Mouse (Mus musculus) forebrain, embryonic 16.5 days (tissue): ENCODE data around the gene Prepl. TPM values are rescaled to one million over a fixed set of nuclear protein-coding genes. Genes with fewer than 3 reads are reported as not detected.
A peak's percentile ranks its signal among the peaks of the same experiment; 100 is the strongest.

Experiments
- ATAC-seq: fragments of 200-750 bp; cut with Nextera tagmentation; 2 replicates; pipeline ENCODE4 v1.8.0; 2017; ENCODE audit warnings: mild to moderate bottlenecking, moderate library complexity
- H3K27ac ChIP-seq: fragments of 300-500 bp; sonication (generic); 2 replicates; pipeline ENCODE4 v1.5.1; 2014; ENCODE audit warnings: low read length, control low read depth
- H3K27me3 ChIP-seq: fragments of 300-500 bp; sonication (generic); replicated peaks from 2 replicates; pipeline ENCODE4 v1.6.1; 2014; ENCODE audit warnings: low read length; ENCODE audit not compliant: control insufficient read depth, insufficient read depth
- H3K36me3 ChIP-seq: fragments of 300-500 bp; sonication (generic); 2 replicates; pipeline ENCODE4 v1.6.1; 2014; ENCODE audit not compliant: control insufficient read depth, insufficient read depth
- H3K4me1 ChIP-seq: fragments of 300-500 bp; sonication (generic); replicated peaks from 2 replicates; pipeline ENCODE4 v1.6.1; 2014; ENCODE audit warnings: low read length; ENCODE audit not compliant: control insufficient read depth, insufficient read depth
- H3K4me2 ChIP-seq: fragments of 300-500 bp; sonication (generic); 2 replicates; pipeline ENCODE4 v1.6.1; 2014; ENCODE audit warnings: mild to moderate bottlenecking, low read length, control low read depth
- H3K4me3 ChIP-seq: fragments of 300-500 bp; sonication (generic); replicated peaks from 2 replicates; pipeline ENCODE4 v1.5.1; 2014; ENCODE audit warnings: mild to moderate bottlenecking, low read length, control low read depth
- H3K9ac ChIP-seq: fragments of 300-500 bp; sonication (generic); replicated peaks from 2 replicates; pipeline ENCODE4 v1.6.1; 2014; ENCODE audit warnings: low read depth, low read length, control low read depth
- H3K9me3 ChIP-seq: fragments of 300-500 bp; sonication (generic); 2 replicates; pipeline ENCODE4 v1.6.1; 2016; ENCODE audit warnings: low read length; ENCODE audit not compliant: control insufficient read depth
- WGBS: fragments of 180-500 bp; shearing (Covaris S2); extraction: QIAGEN DNeasy Blood & Tissue Kit; methylation state at CpG from one replicate; pipeline ENCODE4 v1.1.7; 2014; 5-methylcytosine and 5-hydroxymethylcytosine counted together
- polyA plus RNA-seq: library from polyadenylated mRNA; unstranded; fragments of >200 nt; fragmentation: Nextera tagmentation; extraction: Ambion mirVana; gene quantifications from 2 replicates; pipeline ENCODE4 v1.2.1, GENCODE M21; 2015

Prepl gene
- polyA plus RNA-seq, 1 experiment from 2014 or later, result 85.1 TPM

DNA sequence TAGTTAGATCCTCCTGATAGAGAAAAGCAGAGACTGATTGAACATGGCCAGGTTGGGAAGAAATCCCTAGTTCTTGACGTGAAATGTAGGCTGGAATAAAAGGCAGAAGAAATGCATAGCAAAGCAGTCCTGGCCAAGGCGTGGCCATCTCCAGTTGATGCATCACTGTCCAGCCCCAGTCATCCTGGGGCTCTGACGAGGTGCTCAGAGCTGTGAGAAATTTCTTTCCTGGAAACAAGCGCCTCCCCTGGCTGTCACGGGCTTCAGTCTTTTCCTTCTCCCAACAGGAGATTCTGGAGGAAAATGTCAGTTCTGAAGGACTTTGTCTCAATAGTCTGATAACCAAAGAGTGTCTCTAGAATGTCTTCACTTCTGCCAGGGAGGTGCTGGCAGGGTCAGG, 59.4 kb downstream of the Prepl start:
- no peak overlapping the region for H3K27ac ChIP-seq
- WGBS, result 78% methylated on average over 5 of the region's 5 CpGs
- H3K4me2 ChIP-seq, result no peak overlapping the region
- no peak for ATAC-seq
- H3K4me1 ChIP-seq, result 0 out of 2 replicates have a peak, but pooled peaks cover 3% of the 10 kb centered on the region
- H3K36me3 ChIP-seq, result no peaks in the 10 kb centered on the region
- no peak overlapping the region for H3K4me3 ChIP-seq
- no peaks in the 10 kb centered on the region for H3K27me3 ChIP-seq
- no peaks in the 10 kb centered on the region for H3K9me3 ChIP-seq
- H3K9ac ChIP-seq, result no peak overlapping the region

DNA sequence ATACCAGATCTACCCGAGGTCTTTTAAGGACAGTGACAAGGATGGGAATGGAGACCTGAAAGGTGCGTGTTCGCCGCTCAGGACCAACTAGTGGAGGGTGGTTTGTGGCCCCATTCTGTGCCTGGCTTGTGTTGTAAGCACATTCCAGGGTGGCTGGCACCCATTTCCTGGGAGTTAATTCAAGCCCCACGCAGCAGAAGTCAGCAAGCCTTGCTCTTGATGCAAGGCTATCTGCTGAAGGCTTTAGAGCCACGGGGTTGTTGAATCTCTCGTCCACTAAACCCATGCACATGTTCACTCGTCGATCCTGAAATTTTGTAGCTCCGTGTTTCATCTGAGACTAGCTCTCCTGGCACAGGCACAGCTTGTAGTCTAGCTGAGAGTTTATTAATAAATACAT, 61.2 kb downstream of the Prepl start:
- no peak overlapping the region for H3K4me2 ChIP-seq
- H3K4me3 ChIP-seq, result no peak overlapping the region
- H3K4me1 ChIP-seq, result no peaks in the 10 kb centered on the region
- H3K27ac ChIP-seq, result no peak overlapping the region
- no peaks in the 10 kb centered on the region for H3K9me3 ChIP-seq
- ATAC-seq, result no peak
- H3K9ac ChIP-seq, result no peak overlapping the region
- no peaks in the 10 kb centered on the region for H3K36me3 ChIP-seq
- no peaks in the 10 kb centered on the region for H3K27me3 ChIP-seq
- WGBS, result 96% methylated on average over 10 of the region's 10 CpGs

DNA sequence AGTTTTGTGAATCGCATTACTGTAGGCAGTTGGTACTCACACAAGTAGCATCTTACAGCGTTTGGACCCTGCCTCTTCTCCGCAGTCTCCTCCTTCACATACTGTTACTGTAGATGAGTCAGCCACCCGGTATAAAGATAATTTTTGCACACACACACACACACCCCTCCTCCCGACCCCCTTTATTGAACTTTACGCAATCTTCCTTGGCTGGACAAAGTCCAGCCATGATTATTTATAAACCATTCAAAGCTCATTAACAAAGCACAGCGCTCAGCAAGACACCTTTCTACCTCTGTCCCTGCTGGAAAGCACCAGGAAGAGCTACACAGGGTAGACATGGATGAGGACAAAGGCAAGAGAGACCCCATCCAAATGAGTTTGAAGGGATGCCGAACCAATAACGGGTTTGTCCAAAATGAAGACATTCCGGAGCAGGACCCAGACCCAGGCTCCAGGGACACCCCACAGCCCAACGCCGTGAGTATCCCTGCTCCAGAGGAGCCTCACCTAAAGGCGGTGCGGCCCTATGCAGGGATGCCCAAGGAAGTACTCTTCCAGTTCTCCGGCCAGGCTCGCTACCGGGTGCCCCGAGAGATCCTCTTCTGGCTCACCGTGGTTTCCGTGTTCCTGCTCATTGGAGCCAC, 61.8 kb downstream of the Prepl start, which contains the start of gene Slc3a1:
Slc3a1 (plus strand) TSS at position 284 of the 647 bp plus-strand sequence.
- Histone ChIP-seq H3K9me3 (no peaks in the 10 kb centered on the region), H3K36me3 (no peaks in the 10 kb centered on the region), H3K4me2 (no peak within 1 kb of the TSS), H3K4me1 (no peaks in the 10 kb centered on the region), H3K9ac (no peak within 1 kb of the TSS), H3K4me3 (no peak within 1 kb of the TSS), H3K27ac (no peak within 1 kb of the TSS), H3K27me3 (no peaks in the 10 kb centered on the region)
- no peak for ATAC-seq
- 77% methylated on average over 20 of the region's 20 CpGs for WGBS

DNA sequence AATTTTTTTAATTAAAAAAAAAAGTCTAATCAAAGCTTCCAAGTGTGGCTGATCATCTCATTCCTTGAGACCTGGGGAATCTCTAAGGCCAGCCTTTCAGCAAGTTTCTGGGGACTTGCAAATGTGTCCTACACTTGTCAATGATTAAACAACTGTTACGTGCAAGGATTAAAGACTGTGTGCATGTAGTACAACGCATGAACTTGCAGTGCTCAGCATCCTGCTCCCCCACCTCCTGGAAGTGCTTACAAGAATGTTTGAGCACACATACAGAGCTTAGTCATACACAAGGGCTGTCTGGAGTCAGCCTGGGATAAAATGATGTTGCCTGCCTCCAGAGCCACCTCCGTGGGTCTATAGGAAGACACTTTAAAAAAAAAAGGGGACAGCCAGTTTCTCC, 62.8 kb downstream of the Prepl start:
- WGBS, result 92% methylated on average over 3 of the region's 3 CpGs
- no peaks in the 10 kb centered on the region for H3K9me3 ChIP-seq
- ATAC-seq, result no peak
- H3K4me1 ChIP-seq, result no peaks in the 10 kb centered on the region
- H3K27me3 ChIP-seq, result no peaks in the 10 kb centered on the region
- no peak overlapping the region for H3K4me3 ChIP-seq
- H3K4me2 ChIP-seq, result no peak overlapping the region
- no peaks in the 10 kb centered on the region for H3K36me3 ChIP-seq
- no peak overlapping the region for H3K9ac ChIP-seq
- no peak overlapping the region for H3K27ac ChIP-seq

DNA sequence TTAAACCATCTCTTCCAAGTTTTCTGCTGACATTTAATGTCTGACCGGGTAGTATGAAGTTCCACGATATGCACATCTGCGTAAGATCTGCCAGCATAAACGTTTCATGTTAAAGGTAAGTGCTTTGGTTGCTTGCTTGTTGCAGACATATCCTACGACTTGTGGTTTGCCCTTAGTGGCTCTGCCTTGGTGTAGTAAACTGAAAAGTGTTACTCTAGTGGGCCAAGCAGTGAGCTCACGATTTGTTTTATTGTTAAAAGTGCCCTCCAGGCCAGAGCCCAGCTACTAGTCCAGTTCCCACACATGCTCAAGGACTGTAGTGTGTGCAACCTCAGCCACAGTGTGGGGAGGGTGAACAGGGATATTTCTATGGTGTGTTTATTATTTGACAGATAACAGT, 63.6 kb downstream of the Prepl start:
- WGBS, result 93% methylated on average over 6 of the region's 6 CpGs
- no peak for ATAC-seq
- Histone ChIP-seq H3K27me3 (no peaks in the 10 kb centered on the region), H3K4me1 (no peaks in the 10 kb centered on the region), H3K9me3 (no peaks in the 10 kb centered on the region), H3K4me3 (no peak overlapping the region), H3K36me3 (no peaks in the 10 kb centered on the region), H3K9ac (no peak overlapping the region), H3K27ac (no peak overlapping the region), H3K4me2 (no peak overlapping the region)

DNA sequence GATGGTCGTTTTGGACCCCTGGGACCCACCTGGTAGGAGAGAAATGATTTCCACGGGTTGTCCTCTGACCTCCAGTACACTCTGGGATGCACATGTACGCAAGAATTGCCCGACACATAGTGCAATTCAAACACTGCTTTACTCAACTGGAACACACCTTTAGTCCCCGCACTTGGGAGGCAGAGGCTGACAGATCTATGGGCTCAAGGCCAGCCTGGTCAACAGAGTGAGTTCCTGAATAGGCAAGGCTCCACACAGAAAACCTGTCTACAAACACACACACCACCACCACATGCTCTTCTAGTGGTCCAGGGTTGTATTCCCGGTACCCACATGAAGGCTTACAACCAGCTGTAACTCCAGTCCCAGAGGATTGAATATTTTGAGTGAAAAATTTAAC, 64.9 kb downstream of the Prepl start:
- Histone ChIP-seq H3K9me3 (no peaks in the 10 kb centered on the region), H3K9ac (no peak overlapping the region), H3K36me3 (no peaks in the 10 kb centered on the region), H3K27ac (no peak overlapping the region), H3K4me3 (no peak overlapping the region), H3K4me1 (no peaks in the 10 kb centered on the region), H3K27me3 (no peaks in the 10 kb centered on the region), H3K4me2 (no peak overlapping the region)
- no peak for ATAC-seq
- 95% methylated on average over 6 of the region's 6 CpGs for WGBS

DNA sequence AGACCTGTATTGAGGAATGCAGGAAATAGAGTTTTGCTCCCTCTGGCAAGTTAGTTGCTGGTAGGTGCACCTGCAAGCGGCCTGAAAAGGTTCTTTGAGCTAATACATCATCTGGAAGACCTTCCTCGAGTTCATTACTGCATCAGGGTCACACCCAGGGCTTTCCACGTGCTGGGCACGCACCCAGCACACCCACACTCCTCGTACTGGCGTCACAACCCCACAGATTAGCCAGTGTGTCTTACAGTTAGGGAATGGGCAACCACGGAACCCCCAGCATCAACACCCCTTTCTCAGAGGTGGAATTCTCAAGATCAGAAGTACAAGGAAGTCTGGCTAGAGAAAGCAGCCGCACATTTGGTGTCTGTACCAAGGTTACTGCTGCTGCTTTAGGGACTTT, 65.8 kb downstream of the Prepl start:
- no peaks in the 10 kb centered on the region for H3K4me1 ChIP-seq
- 89% methylated on average over 8 of the region's 8 CpGs for WGBS
- no peaks in the 10 kb centered on the region for H3K9me3 ChIP-seq
- H3K4me2 ChIP-seq, result no peak overlapping the region
- no peak overlapping the region for H3K27ac ChIP-seq
- H3K9ac ChIP-seq, result no peak overlapping the region
- no peaks in the 10 kb centered on the region for H3K27me3 ChIP-seq
- no peak overlapping the region for H3K4me3 ChIP-seq
- no peaks in the 10 kb centered on the region for H3K36me3 ChIP-seq
- no peak for ATAC-seq

DNA sequence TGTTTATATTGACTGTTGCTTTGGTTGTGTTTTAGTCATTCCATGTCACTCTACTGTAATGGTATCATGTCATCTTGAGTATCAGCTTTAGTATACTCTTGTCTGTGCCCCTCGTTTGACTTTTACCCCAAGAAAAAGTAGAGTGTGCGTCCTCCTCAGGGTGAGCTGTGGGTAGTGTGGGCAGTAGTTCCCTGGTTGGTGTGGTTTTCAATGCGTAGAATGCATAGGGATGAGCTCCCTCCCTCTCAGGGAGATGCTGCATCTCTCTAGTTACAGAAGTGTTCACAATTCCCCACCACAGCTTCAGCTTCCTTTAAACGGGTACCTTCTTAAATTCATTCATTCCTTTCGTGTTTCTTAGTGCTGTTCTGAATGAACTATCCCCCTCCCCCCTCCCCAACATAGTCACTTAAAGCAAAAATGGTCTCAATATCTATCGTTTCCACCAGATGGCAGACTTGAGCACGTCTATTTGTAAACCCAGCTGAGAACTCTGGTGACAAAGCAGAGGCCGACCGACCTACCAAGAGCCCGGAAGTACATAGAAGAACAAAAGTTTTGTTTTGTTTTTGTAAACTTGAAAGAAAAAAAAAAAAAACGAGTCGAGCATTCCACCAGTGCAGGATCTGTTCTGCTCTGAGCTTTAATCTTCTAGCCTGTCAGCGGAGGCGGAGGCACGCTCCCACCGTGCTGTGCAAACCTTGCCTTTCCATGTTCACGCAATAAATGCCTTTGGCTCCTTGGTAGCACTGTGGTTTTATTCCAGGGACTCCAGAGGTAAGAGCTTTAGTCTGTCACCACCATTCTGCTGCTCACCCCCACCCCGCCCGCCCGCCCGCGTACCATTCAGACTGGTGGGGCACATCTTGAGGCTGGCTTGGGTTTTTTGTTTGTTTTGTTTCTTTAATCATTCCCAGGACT, 66.5 kb downstream of the Prepl start:
- Histone ChIP-seq H3K4me3 (no peak overlapping the region), H3K27ac (no peak overlapping the region), H3K9me3 (no peaks in the 10 kb centered on the region), H3K9ac (no peak overlapping the region), H3K4me1 (no peaks in the 10 kb centered on the region), H3K27me3 (no peaks in the 10 kb centered on the region), H3K4me2 (no peak overlapping the region), H3K36me3 (no peaks in the 10 kb centered on the region)
- 58% methylated on average over 22 of the region's 22 CpGs for WGBS
- ATAC-seq, result peak; percentile 43; the same call in 1 of the 2 replicates

DNA sequence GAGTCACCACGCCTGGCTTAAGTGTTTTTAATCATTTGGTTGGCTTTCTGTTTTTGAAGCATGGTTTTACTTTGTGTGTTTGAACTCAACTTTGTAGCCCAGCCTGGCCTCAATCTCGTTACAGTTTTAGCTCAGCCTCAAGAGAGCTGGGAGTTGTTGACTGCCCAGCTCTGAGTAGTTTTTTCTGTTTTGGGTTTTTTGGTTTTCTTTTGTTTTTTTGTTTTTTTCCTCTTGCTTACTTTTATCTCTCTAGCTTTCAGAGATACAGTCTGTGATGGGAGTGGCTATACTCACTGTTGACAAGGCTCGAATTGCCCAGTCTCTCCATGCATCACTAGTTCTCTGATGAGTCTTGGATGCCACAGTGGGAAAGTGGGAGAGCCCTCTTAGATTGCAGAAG, 69.7 kb downstream of the Prepl start:
- Histone ChIP-seq H3K36me3 (no peaks in the 10 kb centered on the region), H3K9me3 (no peaks in the 10 kb centered on the region), H3K27me3 (no peaks in the 10 kb centered on the region), H3K9ac (no peak overlapping the region), H3K27ac (no peak overlapping the region), H3K4me2 (no peak overlapping the region), H3K4me3 (no peak overlapping the region), H3K4me1 (no peaks in the 10 kb centered on the region)
- 80% methylated on average over 3 of the region's 3 CpGs for WGBS
- ATAC-seq, result no peak
